Mouse (Mus musculus): ENCODE results near the gene Smad3. TPM values are rescaled to one million over a fixed set of nuclear protein-coding genes. Genes with fewer than 3 reads are reported as not detected.

The Smad3 gene
- total RNA-seq, 2 experiments from 2014 or later: 55.3 to 67.5 TPM

- DNase-seq (ENCODE audit: low spot score in 2 of 2): no peak
- intact Hi-C loops (cut with DNase I): loop anchor here (10.0 kb wide), 1 partner anchor 618 kb away; no protein-coding TSS in a partner anchor
Observed at GRCm38 (mm10) chr9:63752576-63752975, 5.2 kb downstream of the Smad3 start.

- no peak for DNase-seq (ENCODE audit: low spot score in 2 of 2)
- intact Hi-C loops (cut with DNase I): loop anchor here (10.0 kb wide), 1 partner anchor 617 kb away; no protein-coding TSS in a partner anchor
Observed at GRCm38 (mm10) chr9:63751325-63751724, 6.5 kb downstream of the Smad3 start.

GRCm38 (mm10) chr9:63750360-63750974 is 7.3 kb downstream of the Smad3 start:
- intact Hi-C loops (cut with DNase I): loop anchor here (10.0 kb wide), 1 partner anchor 616 kb away; no protein-coding TSS in a partner anchor
- DNase-seq (ENCODE audit: low spot score in 2 of 2): no peak

GRCm38 (mm10) chr9:63749296-63749915 is 8.4 kb downstream of the Smad3 start:
- DNase-seq (ENCODE audit: low spot score in 2 of 2): no peak
- intact Hi-C loops (cut with DNase I): no loop called here

- intact Hi-C loops (cut with DNase I): no loop called here
- DNase-seq (ENCODE audit: low spot score in 2 of 2): no peak
Observed at GRCm38 (mm10) chr9:63747645-63748295, 10.0 kb downstream of the Smad3 start.

GRCm38 (mm10) chr9:63746980-63747379 is 10.8 kb downstream of the Smad3 start:
- intact Hi-C loops (cut with DNase I): no loop called here
- no peak for DNase-seq (ENCODE audit: low spot score in 2 of 2)

- DNase-seq (ENCODE audit: low spot score in 2 of 2): no peak
- intact Hi-C loops (cut with DNase I): no loop called here
Observed at GRCm38 (mm10) chr9:63745821-63746632, 11.8 kb downstream of the Smad3 start.

- DNase-seq (ENCODE audit: low spot score in 2 of 2): no peak
- intact Hi-C loops (cut with DNase I): loop anchor here (5.0 kb wide), 1 partner anchor 93 kb away; no protein-coding TSS in a partner anchor
Observed at GRCm38 (mm10) chr9:63744595-63744994, 13.2 kb downstream of the Smad3 start.

GRCm38 (mm10) chr9:63743775-63744174 is 14.0 kb downstream of the Smad3 start:
- intact Hi-C loops (cut with DNase I): loop anchor here (5.0 kb wide), 1 partner anchor 94 kb away; no protein-coding TSS in a partner anchor
- DNase-seq (ENCODE audit: low spot score in 2 of 2): no peak

GRCm38 (mm10) chr9:63742887-63743660 is 14.7 kb downstream of the Smad3 start:
- intact Hi-C loops (cut with DNase I): loop anchor here (5.0 kb wide), 1 partner anchor 94 kb away; no protein-coding TSS in a partner anchor

GRCm38 (mm10) chr9:63742318-63742717 is 15.5 kb downstream of the Smad3 start:
- intact Hi-C loops (cut with DNase I): loop anchor here (5.0 kb wide), 1 partner anchor 95 kb away; no protein-coding TSS in a partner anchor
- no peak for DNase-seq (ENCODE audit: low spot score in 2 of 2)

More at GRCm38 (mm10) chr9:63742887-63743660, 14.7 kb downstream of the Smad3 start:
- DNase-seq (ENCODE audit: low spot score in 2 of 2): peak; percentile 72 to 89

- DNase-seq (ENCODE audit: low spot score in 2 of 2): no peak
- intact Hi-C loops (cut with DNase I): loop anchor here (5.0 kb wide), 1 partner anchor 96 kb away; no protein-coding TSS in a partner anchor
Observed at GRCm38 (mm10) chr9:63741792-63742191, 16.0 kb downstream of the Smad3 start.

GRCm38 (mm10) chr9:63740320-63740841 is 17.4 kb downstream of the Smad3 start:
- peak in 1 of 2 experiments; percentile 78 for DNase-seq (ENCODE audit: low spot score in 2 of 2)
- intact Hi-C loops (cut with DNase I): loop anchor here (5.0 kb wide), 1 partner anchor 97 kb away; no protein-coding TSS in a partner anchor

- no peak for DNase-seq (ENCODE audit: low spot score in 2 of 2)
Observed at GRCm38 (mm10) chr9:63738830-63739229, 19.0 kb downstream of the Smad3 start.

GRCm38 (mm10) chr9:63738086-63738701 is 19.6 kb downstream of the Smad3 start:
- intact Hi-C loops (cut with DNase I): no loop called here
- DNase-seq (ENCODE audit: low spot score in 2 of 2): no peak

More at GRCm38 (mm10) chr9:63738830-63739229, 19.0 kb downstream of the Smad3 start:
- intact Hi-C loops (cut with DNase I): no loop called here

GRCm38 (mm10) chr9:63737426-63737931 is 20.3 kb downstream of the Smad3 start:
- intact Hi-C loops (cut with DNase I): no loop called here
- peak in 1 of 2 experiments; percentile 57 for DNase-seq (ENCODE audit: low spot score in 2 of 2)

GRCm38 (mm10) chr9:63734261-63734660 is 23.5 kb downstream of the Smad3 start:
- intact Hi-C loops (cut with DNase I): no loop called here
- no peak for DNase-seq (ENCODE audit: low spot score in 2 of 2)

GRCm38 (mm10) chr9:63732700-63733099 is 25.1 kb downstream of the Smad3 start:
- intact Hi-C loops (cut with DNase I): no loop called here
- DNase-seq (ENCODE audit: low spot score in 2 of 2): no peak

Data from left cerebral cortex, postnatal 25 days (tissue).